Mouse (Mus musculus) hindlimb bud, embryonic 11.5 days (tissue): ENCODE results near the gene Stat3.

ENCODE experiments used
- DNase-seq: peaks from one replicate; pipeline ENCODE4 v3.0.0-alpha.2; 2012; ENCODE audit warnings: low read depth, low spot score; ENCODE audit errors: extremely low spot score

Gene Stat3

DNA sequence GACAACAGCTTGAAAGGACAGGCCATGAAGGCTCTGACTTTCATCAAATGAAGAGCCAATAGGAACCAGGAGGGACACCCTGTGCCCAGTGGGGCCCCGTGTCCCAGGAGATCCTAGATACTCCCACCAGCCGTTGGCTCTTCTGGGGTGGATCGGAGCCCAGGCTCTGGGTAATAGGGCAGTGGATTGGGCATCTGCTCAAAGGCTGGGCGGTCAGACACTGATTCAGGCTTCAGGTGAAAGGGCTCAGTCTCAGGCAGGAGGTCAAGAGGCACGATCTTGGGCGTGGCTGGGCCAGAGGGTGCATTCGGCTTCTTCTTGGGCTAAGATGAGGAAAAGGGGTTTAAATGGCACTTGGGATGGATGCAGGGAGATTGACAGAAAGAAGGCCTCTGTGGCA is 24.8 kb upstream of the Stat3 start:
- no peak for DNase-seq

DNA sequence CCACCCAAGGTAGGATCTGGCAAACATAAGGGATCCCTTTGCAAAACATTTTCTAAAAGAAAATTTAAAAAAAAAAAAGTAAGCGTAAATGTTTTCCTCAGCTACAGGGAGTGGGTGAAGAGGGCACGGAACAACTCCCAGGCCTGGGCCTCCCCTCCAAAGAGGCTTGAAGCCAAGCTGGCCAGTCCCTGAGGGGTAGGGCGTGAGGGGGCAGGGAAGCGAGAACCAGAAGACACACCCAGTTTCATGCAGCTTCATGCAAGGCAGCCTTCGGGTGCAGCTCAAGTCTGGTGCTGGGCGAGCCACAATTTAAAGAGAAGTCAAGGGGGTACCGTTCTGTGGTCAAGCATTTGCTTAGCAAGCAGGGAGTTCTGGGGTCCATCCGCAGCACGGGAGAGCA is 24.3 kb upstream of the Stat3 start:
- DNase-seq = no peak

DNA sequence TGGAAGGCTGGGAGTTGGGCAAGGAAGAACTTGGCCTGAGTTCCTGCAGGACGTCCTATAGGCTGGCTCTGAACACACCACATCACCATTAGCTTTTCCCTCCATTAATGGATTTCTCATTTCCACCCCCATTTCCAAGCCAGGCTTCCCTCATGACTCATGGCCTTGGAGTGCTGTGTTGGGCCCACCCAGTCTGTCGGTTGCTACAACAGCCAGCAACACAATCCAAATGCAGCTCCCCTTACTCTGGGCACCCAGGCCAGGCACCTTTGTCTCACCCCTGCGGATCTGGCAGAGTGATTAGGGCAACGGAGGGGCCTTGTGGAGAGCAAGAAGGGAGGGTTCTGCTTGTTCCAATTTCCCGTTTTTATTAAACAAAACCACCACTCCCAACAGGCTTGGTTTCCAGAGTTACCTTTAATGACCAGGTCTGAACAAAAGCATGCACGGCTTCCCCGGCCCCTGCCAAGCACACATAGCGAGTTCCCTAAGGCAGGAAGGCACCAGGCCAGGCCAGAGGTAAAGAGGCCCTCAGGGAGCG is 23.1 kb upstream of the Stat3 start:
- no peak for DNase-seq

DNA sequence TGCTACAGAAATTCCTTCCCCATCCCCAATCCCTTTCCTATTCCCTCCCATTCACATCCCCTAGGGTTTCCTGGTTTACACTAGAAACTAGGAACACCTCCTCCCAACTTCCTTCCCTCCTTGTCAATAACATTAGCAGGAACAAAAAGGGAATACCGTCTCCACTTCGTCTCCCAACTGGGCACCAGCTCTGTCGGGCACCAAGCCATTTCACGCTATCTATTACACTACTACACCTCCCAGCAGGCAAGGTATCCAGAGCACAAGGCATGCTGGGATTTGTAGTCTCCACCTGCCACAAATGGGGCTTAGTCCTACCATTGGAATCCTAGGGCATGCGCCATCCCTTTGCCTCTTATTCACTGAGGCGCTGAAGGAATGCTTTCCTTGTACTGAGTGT is 21.2 kb upstream of the Stat3 start:
- DNase-seq = no peak

DNA sequence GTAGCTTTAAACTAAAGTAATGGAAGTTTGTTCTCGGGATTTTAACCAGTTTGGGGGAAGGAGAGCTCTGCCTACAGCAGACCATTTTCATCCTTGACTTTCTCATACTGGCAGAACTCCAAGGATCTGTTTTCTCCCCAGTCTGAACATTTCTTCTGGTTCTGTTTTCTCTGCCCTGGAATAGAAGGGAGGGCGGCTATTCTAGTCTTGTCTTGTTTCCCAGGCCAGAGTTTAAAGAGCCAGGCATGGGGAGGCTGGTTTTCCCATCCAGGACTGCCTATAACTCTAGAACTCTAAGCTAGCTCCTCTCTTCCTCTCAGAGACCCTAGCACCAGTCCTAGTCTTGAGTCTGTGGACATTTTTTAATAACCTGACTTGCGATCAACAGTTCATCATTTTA is 20.5 kb upstream of the Stat3 start:
- no peak for DNase-seq

DNA sequence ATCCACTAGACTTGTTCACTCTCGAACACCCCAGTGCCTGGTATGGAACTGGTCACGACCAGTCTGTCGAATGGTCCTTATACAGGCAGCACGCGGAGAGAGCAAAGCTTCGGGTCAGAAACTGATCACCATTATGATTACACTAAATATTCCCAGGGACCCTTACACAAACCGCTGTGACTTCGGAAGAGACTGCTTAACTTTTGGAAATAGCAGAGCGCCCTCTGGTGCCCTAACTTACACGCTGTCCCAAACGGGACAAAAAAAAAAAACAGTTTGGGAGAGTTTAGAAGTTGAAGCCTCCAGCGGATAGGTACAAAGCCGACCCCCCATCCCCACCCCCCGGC is 20.1 kb upstream of the Stat3 start:
- no peak for DNase-seq

DNA sequence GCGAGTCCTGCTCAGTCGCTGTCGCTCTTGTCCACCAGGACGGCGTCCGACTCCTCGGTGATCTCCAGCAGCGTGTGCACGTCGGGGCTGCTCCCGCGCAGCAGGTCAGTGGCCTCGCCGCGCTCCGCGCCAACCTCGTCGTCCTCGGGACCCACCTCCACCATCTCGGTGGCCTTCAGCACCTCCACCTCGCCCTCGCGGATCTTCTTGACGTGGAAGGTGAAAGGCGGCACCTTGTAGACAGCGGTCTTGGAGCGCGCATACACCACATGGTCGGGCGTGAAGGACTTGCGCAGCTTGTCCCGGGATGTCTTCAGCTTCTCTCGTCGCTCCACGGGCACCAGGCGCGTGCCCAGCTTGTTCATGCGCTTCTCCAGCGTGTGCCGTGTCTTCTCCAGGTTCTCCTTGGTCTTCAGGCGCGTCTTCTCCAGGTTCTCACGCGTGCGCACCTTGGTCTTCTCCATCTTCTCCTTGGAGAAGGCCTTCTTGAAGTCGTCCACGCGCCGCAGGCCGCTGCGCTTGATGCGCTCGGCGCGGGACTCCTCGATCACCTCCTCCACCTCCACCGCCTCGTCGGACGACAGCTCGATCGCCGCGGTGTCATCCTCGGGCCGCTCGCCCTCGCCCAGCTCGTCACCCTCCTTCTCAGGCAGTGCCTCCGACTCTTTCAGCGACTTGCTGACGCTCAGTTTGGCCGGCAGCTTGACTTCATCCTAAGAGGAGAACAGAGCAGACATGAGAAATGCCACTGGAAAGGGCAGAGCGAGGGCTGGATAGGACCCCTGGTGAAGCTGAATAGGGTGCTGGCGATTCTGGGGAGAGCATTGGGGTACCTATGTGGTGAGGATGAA is 19.5 kb upstream of the Stat3 start:
- DNase-seq = no peak

DNA sequence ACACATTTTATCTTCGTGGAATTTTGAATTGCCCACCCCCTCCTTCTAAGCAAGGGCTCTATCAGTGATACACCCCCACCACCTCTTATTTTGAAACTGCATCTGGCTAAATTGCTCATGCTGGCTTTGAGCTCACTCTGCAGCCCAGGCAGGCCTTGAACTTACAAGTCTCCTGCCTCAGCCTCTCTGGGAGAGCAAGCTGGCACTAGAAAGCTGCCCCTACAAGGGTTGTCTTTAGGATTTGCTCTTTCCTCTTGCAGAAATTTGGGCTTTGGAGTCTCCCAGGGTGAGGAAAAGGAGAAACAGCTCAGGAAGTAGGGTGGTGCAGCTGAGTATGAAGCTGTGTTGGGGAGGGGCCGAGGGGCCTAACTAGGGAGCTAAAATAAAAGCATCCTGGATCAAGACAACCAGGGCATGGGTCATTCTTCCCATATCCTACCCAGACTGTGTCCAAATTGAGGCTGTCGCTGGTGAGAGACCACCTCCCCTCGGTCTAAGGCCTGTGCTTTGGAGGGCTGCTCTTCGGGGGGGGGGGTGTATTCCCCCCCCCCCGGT is 18.7 kb upstream of the Stat3 start:
- no peak for DNase-seq

DNA sequence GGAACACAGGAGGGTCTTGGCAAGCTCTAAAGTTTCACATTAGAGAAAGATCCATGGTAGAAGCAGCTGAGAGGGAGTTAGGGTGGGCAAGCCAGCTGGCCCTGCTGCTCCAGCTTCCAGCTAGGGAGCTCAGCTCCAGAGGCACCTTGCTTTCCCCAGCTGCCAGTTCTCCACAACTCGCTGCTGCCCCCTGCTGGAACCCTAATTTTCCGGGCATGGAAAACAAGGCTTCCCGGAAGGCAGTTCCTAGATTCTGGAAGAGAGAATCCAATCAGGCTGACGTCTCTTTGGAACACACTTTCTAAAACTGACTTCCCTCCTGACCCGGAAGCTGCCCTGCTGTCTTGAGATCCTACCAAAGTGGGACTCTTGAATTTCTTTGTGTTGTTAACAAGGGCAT is 17.9 kb upstream of the Stat3 start:
- DNase-seq = no peak

DNA sequence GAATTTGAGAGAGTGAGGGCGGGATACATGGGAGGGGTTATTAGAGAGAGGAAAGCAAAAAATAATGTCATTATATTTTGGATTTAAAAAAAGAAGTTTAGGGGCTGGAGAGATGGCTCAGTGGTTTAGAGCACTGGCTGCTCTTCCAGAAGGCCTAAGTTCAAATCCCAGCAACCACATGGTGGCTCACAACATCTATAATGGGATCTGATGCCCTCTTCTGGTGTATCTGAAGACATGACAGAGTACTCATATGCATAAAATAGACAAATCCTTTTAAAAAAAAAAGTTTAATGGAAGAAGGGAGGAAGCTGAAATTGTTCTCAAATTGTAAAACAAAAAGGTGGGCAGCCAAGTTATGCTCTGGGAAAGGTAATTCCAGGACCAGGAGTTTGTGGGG is 10.2 kb upstream of the Stat3 start:
- DNase-seq = no peak

DNA sequence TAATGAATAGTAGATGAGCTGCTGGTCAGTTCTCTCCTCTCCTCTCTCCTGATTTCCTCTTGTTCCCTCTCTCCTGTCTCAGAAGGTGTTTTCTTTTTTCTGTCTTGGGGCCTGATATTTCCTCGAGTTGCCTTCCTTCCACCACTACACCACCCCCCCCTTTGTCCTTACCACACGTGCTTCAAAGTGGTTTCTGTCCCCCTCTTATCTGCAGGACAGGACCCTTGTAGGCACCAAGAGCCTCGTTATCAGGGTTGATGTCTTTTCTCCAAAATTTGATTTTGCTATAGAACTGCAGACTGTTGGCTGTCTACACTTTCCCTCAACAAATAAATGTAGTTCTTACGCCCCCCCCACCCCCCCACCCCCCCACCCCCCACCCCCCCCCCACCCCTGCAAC is 9.0 kb upstream of the Stat3 start:
- DNase-seq = no peak

DNA sequence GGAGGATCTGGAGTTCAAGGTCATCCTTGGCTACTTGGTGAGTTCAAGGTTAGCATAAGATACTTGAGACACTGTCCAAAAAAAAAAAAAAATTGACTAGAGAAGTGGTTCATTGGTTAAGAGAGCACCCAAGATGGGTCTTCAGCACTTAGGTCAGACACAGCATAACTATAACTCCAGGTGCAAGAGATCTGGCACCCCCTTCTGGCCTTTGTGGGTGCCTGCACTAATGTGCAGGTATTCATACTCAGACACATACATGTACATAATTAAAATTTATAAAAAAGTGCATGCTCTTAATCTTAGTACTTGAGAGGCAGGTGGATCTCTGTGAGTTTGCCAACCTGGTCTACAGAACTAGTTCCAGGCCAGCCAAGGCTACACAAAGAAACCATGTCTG is 8.2 kb upstream of the Stat3 start:
- no peak for DNase-seq

DNA sequence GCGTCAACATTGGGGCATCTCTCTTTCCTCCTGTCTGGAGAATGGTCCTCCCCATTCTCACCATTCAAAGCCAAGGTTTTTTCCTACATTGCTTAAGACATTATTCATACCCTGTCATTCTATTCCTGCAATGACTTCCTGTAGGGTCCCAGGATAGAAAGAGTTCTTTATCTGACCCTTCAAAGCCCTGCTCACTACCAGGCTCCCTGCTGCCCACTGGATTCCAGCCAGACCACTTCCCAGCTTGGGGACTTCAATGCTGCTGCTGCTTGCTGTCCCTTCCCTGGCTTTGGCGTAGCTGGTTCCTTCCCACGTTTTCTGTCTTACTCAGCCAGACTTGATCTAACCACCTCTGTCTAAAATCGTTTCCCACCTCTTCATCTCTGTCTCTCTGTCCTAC is 7.5 kb upstream of the Stat3 start:
- no peak for DNase-seq

DNA sequence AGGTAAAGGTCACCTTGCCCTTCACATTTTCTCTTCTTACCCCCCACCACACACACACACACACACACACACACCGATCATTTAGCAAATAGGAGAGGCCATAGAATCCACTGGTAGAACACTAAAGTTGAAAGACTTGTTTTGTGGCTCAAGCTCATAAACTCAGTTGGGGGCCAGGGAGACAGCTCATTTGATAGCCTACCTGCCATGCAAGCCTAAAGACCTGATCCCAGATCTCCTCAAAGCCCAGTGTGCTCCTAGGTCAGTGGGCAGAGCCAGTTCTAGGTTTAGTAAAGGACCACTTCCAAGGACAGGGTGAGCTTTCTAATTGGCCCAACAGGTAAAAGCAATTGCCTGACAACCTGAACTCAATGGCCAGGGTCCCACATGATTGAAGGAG is 3.0 kb upstream of the Stat3 start:
- DNase-seq = no peak

DNA sequence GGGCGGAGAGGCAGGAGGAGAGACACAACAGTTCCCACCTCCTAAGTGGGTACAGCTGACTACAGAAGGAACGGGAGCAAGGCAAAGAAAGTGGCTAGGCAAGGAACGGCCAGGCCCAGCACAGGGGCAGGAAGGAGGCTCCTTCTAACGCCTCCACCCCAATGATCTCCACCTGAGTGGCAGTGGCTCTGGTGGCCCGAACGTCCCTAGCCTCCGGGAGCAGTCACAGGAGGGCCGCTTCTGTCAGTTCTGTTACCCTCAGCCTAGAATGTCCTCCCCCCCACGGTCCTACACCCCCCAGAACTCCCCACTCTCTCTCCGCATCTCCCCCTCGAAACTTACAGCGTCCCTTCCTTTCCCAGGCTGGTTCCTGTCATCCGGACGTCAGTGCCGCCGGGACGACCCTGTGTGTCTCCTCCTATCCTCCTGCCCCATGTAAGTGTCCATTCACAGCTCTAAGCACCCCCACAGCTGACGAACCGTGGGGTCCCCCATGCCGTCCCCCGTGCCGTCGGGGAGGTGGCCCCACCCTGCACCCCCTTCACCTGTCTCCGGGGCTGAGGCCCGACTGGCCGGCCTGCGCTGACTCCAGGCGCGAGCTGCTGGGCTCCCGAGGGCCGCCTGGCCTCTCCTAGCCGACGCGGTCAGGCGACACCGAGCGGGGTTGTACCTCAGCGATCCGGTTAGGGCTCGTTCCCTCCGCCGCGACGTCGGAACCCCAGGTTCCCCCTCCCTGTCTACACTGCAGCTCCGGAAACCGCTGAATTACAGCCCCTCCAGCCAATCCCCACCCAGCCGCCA is 429 bp downstream of the Stat3 start:
- no peak for DNase-seq

DNA sequence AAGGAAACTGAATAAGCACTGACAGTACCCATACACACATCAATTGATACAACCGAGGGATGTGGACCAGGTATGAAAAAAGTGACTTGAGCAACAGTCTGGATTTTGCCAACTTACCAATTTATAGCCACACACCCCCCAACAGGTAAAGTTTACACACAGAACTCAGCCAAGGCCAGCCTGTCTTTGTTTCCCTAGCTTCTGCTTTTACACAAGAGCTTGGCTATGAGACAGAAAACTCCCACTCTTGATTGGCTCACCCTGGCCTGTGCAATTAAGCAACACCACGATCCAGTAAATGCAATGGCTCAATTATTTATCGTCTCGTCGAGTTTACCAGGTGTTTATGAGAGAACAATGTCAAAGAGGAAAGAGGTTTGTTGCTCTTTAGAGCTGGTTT is 1.2 kb downstream of the Stat3 start:
- DNase-seq = no peak

DNA sequence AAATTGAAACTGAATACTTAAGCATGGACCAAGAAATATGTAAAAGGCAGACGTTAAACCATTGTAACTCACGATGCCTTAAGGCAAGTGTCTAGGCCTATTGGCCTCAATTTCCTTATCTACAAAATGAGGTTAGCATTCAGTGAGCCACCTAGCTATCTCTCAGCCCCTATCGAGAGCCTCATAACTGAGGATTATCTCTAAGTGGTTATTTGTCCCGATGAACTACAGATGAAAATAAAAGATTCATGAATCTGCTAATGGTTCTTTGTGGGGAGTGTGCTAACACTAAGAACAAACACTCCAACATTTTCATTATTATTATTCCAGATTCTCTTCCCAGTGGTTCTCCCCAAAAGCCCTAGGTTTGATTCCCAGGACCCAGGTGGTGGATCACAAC is 2.0 kb downstream of the Stat3 start:
- DNase-seq = no peak

DNA sequence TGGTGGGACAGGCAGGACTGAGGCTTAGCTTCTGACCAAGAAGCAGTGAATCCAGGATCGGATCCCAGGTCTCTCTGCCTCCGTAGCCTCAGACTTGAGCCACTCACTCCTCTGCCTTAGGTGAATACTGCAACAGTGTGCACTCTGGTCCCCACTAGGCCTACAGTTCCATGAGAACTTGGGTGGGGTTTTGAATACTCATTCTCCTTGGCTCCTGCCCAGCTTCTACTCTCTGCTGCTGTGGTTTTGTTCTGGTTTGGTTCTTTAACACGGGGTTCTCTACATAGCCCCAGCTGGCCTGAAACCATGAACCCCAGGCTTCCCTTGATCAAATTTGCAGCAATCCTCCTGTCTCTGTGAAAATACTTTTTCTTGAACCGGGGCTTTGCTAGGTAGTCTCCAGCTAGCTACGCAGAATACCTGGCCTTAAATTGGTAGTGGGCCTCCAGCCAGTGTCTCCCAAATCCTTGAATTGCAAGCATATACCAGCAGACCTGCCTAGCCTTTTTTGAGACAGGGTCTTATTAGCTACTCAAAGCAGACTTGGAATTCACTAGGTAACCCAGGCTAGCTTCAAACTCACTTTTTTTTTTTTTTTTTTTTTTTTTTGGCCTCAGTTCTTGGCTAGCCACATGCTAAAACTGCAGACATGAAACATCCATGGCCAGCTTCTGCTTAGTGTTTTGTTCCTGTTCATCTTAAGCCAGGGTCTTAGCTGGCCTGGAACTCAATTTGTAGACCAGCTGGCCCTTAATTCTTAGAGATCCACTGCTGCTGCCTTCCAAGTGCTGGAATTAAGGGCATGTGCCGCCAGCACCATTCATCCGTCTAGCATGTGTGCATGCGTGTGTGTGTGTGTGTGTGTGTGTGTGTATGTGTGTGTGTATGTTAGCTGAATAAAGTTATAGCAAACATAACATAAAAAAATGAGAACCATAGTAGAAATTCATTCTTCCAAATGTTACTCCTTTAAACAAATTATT is 3.7 kb downstream of the Stat3 start:
- DNase-seq = no peak

DNA sequence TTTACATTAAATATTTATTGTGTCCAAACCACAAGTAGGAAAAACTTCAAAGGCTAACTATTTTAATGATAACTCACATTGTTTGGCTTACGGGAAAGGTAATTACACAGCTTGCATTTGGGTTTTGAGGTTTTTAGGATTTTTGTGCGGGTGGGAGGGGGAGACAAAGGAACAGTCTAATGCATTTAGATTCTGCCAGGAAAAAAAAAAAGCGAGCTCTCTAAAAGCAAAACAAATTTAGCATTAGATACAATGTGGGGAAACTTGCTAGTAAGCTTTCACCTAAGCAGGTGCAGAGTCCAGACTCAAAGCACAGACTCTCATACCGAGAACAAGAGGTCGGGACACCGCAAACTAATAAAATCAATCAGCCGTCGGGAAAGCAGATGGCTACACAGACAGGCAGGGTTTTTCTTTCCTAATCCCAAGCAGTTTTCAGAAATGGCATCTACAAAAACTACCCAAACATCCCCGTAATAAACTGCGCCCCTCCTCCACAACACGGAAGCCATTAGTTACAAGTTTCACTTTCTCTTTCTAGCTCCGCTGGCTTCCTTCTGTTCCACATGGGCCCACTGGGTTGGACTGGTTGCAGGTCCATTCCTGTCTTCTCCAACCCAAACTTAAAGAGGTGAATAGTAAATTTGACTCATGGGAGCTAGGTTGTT is 8.0 kb downstream of the Stat3 start:
- DNase-seq = no peak

DNA sequence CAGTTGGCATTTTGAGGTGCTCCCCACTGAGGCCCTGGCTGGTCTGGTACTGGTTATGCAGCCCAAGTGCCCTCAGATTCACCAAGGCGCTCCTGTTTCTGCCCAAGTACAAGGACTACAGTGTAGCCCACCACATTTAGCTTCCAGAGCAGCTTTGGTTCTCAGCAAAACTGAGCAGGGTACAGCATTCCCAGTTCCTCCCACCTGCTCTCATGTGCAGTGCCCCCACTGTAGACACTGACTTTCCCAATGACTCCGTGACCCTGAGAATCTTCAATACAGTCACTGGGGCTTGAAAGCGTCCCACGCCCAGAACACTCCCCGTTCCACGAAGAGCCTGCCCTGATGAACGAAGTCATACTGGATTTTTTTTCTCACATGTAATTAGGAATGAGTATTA is 8.7 kb downstream of the Stat3 start:
- no peak for DNase-seq
